Mouse (Mus musculus) urinary bladder, postnatal 10 days (tissue): ENCODE results near the gene Cd151.
"Not testable (repeated sequence)": the region's sequence is repeated elsewhere in the genome, so short reads cannot be mapped to it uniquely, and the experiment has no call there.

Experiments used
- DNase-seq: peaks from one replicate; pipeline ENCODE4 v3.0.0; 2022; ENCODE audit warnings: low spot score

The Cd151 gene

GRCm38 (mm10) chr7:141435856-141436522 lies 31.2 kb upstream of the Cd151 start:
- DNase-seq: no peak

- DNase-seq: no peak
Measured at GRCm38 (mm10) chr7:141436523-141436892, 30.7 kb upstream of the Cd151 start.

GRCm38 (mm10) chr7:141437178-141438120 lies 29.7 kb upstream of the Cd151 start, which contains the start of gene Slc25a22:
Slc25a22 (minus strand) TSS chr7:141437892.
- no peak for DNase-seq

GRCm38 (mm10) chr7:141438201-141438968 lies 28.8 kb upstream of the Cd151 start:
- DNase-seq: no peak

- DNase-seq: no peak
Measured at GRCm38 (mm10) chr7:141439140-141439679, 28.0 kb upstream of the Cd151 start.

GRCm38 (mm10) chr7:141439811-141440210 lies 27.4 kb upstream of the Cd151 start:
- no peak for DNase-seq

- no peak for DNase-seq
Measured at GRCm38 (mm10) chr7:141440613-141441012, 26.6 kb upstream of the Cd151 start.

GRCm38 (mm10) chr7:141441460-141441859 lies 25.7 kb upstream of the Cd151 start:
- DNase-seq: no peak

- no peak for DNase-seq
Measured at GRCm38 (mm10) chr7:141442199-141442598, 25.0 kb upstream of the Cd151 start.

GRCm38 (mm10) chr7:141443081-141443821 lies 23.9 kb upstream of the Cd151 start:
- DNase-seq: no peak

GRCm38 (mm10) chr7:141443828-141444237 lies 23.4 kb upstream of the Cd151 start, which contains the start of gene Pidd1:
Pidd1 (minus strand) TSS chr7:141444025.
- DNase-seq: no peak

- DNase-seq: not testable (repeated sequence)
Measured at GRCm38 (mm10) chr7:141446374-141446773, 20.8 kb upstream of the Cd151 start.

- DNase-seq: peak; percentile 77
Measured at GRCm38 (mm10) chr7:141447110-141447991, 19.8 kb upstream of the Cd151 start, which contains the start of gene Rplp2. Rplp2 (plus strand) TSS chr7:141447370.

GRCm38 (mm10) chr7:141451928-141452327 lies 15.3 kb upstream of the Cd151 start:
- DNase-seq: no peak

GRCm38 (mm10) chr7:141453636-141454035 lies 13.6 kb upstream of the Cd151 start:
- DNase-seq: no peak

GRCm38 (mm10) chr7:141454967-141455551 lies 12.1 kb upstream of the Cd151 start, which contains the start of gene Pnpla2:
Pnpla2 (plus strand) TSS chr7:141455198.
- peak; percentile 80 for DNase-seq

GRCm38 (mm10) chr7:141455610-141456314 lies 11.4 kb upstream of the Cd151 start:
- DNase-seq: no peak

GRCm38 (mm10) chr7:141456739-141457138 lies 10.5 kb upstream of the Cd151 start:
- DNase-seq: no peak

- no peak for DNase-seq
Measured at GRCm38 (mm10) chr7:141457236-141457635, 10.0 kb upstream of the Cd151 start.
